Mouse (Mus musculus) ES-Bruce4 (cell line): Measurements from ENCODE around the gene Sv2a. TPM values are rescaled to one million over a fixed set of nuclear protein-coding genes. Genes with fewer than 3 reads are reported as not detected.

Source experiments
- H3K27ac ChIP-seq: 2 replicates; pipeline ENCODE4 v1.5.1; 2012; ENCODE audit warnings: low read length, inconsistent platforms; ENCODE audit not compliant: insufficient read depth
- H3K27me3 ChIP-seq: 2 replicates; pipeline ENCODE4 v1.6.1; 2012; ENCODE audit warnings: mild to moderate bottlenecking, low read length, inconsistent platforms; ENCODE audit not compliant: control insufficient read depth, poor library complexity, insufficient read depth, severe bottlenecking
- H3K36me3 ChIP-seq: 2 replicates; pipeline ENCODE4 v1.6.1; 2012; ENCODE audit warnings: inconsistent platforms, mild to moderate bottlenecking, low read length, moderate library complexity; ENCODE audit not compliant: control insufficient read depth, poor library complexity, insufficient read depth, severe bottlenecking
- H3K4me1 ChIP-seq: one replicate; pipeline ENCODE4 v1.8.1; 2011; ENCODE audit warnings: low read length; ENCODE audit not compliant: control insufficient read depth, insufficient read depth
- H3K4me3 ChIP-seq: 2 replicates; pipeline ENCODE4 v1.5.1; 2011; ENCODE audit warnings: low read depth, mild to moderate bottlenecking, low read length
- H3K9ac ChIP-seq: 2 replicates; pipeline ENCODE4 v1.6.1; 2012; ENCODE audit warnings: low read depth, mild to moderate bottlenecking, inconsistent platforms; ENCODE audit not compliant: poor library complexity, severe bottlenecking
- H3K9me3 ChIP-seq: replicated peaks from 2 replicates; pipeline ENCODE4 v1.6.1; 2012; ENCODE audit warnings: mild to moderate bottlenecking, low read length, inconsistent platforms; ENCODE audit not compliant: control insufficient read depth, poor library complexity, insufficient read depth, severe bottlenecking
- CTCF ChIP-seq: IDR thresholded peaks from one replicate; pipeline ENCODE4 v1.8.1; 2011; ENCODE audit warnings: low read depth, low read length
- EP300 ChIP-seq: IDR thresholded peaks from 2 replicates; pipeline ENCODE4 v1.6.1; 2011; ENCODE audit warnings: low read depth, low read length; ENCODE audit not compliant: insufficient read depth
- POLR2A ChIP-seq: IDR thresholded peaks from one replicate; pipeline ENCODE4 v1.8.1; 2011; ENCODE audit warnings: low read length; ENCODE audit not compliant: insufficient read depth
- polyA plus RNA-seq: library from polyadenylated mRNA; stranded (reverse); fragments of >200 nt; gene quantifications from 2 replicates; pipeline ENCODE4 v1.2.4, GENCODE M21; 2011; ENCODE audit warnings: low read depth; ENCODE audit not compliant: missing spikeins, insufficient read depth, insufficient read length

Gene Sv2a
- polyA plus RNA-seq, 1 experiment: 4.9 TPM

- H3K9ac ChIP-seq: no peak overlapping the region
- no peaks in the 10 kb centered on the region for H3K36me3 ChIP-seq
- no peaks in the 10 kb centered on the region for H3K9me3 ChIP-seq
- no peak overlapping the region for H3K27ac ChIP-seq
- no peaks in the 10 kb centered on the region for H3K4me1 ChIP-seq
- TF ChIP-seq POLR2A (no peak), EP300 (no peak), CTCF (no peak)
- H3K4me3 ChIP-seq: no peak overlapping the region
- no peaks in the 10 kb centered on the region for H3K27me3 ChIP-seq
Observed at GRCm38 (mm10) chr3:96230404-96230803, 49.5 kb downstream of the Sv2a start.

DNA sequence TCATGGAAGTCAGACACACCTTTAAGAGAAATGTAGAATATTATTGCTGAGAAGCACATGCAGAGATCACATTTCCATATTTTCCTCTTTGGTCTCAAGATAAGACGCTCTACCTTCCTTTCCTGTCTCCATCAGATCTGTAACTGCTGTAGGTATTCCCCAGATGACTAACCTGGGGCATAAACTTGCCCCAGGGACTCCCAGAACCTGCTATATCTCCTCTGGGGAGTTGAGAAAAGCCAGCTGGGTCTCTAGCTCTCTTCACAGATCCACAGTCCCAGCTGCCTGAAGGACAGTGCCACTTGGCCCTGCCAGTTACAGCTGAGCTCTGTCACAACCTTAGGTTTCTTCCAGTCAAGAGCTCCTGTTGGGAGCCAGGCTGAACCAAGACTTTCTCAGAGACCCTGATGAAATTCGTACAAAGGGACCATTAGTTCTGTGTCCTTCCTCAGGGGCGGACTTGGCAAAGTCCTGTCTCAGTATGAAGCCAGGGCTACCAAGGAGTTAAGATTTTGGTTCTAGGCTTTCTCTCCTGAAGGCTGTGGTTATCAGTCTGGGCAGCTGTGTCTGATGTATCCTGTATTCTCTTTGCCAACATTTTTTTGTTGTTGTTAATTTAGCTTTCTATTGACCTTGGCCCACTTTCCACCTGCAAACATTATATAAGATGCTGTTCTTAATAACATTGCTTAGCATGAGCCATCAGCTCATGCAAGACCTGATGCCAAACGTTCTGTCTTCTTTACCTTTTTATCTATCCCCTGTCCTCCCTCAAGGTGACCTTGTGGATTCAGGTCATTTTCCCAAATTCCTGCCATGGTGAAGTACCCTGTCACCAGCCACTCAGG is 50.2 kb downstream of the Sv2a start:
- Histone ChIP-seq H3K36me3 (no peaks in the 10 kb centered on the region), H3K4me3 (no peak overlapping the region), H3K9me3 (no peaks in the 10 kb centered on the region), H3K4me1 (no peaks in the 10 kb centered on the region), H3K27me3 (no peaks in the 10 kb centered on the region), H3K27ac (no peak overlapping the region), H3K9ac (no peak overlapping the region)
- TF ChIP-seq CTCF (no peak), POLR2A (no peak), EP300 (no peak)

- Histone ChIP-seq H3K27me3 (no peaks in the 10 kb centered on the region), H3K4me1 (no peaks in the 10 kb centered on the region), H3K36me3 (0 out of 2 replicates have a peak, but pooled peaks cover 2% of the 10 kb centered on the region), H3K9ac (no peak overlapping the region), H3K27ac (no peak overlapping the region), H3K9me3 (no peaks in the 10 kb centered on the region), H3K4me3 (no peak overlapping the region)
- TF ChIP-seq POLR2A (no peak), EP300 (no peak), CTCF (no peak)
Observed at GRCm38 (mm10) chr3:96231758-96232120, 50.8 kb downstream of the Sv2a start.

DNA sequence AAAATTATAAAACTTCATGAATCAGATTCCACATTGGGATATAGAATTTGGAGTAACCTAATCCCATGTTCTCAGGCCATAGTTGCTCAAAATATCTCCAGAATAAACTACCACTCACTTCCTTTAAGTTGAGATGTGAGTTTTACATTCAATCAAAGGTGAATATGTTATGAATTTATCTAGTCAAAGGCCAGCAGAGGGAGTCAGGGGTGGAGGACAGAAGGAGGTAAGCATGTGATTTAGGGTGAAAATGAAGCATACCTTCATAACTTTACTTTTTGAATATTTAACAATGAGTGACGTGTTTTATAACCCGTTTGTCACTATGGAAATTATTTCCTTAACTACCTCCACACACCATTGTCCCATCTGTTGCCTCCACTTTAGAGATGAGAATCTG is 54.0 kb downstream of the Sv2a start:
- Histone ChIP-seq H3K9ac (no peak overlapping the region), H3K9me3 (no peaks in the 10 kb centered on the region), H3K36me3 (peaks cover 2% of the 10 kb centered on the region; the same call in 1 of the 2 replicates), H3K27ac (no peak overlapping the region), H3K27me3 (no peaks in the 10 kb centered on the region), H3K4me1 (no peaks in the 10 kb centered on the region), H3K4me3 (no peak overlapping the region)
- TF ChIP-seq EP300 (no peak), CTCF (no peak), POLR2A (no peak)

- Histone ChIP-seq H3K9ac (no peak overlapping the region), H3K27me3 (no peaks in the 10 kb centered on the region), H3K4me3 (no peak overlapping the region), H3K36me3 (peaks cover 2% of the 10 kb centered on the region; the same call in 1 of the 2 replicates), H3K9me3 (no peaks in the 10 kb centered on the region), H3K4me1 (no peaks in the 10 kb centered on the region), H3K27ac (no peak overlapping the region)
- TF ChIP-seq POLR2A (no peak), EP300 (no peak), CTCF (no peak)
Observed at GRCm38 (mm10) chr3:96235836-96236235, 54.9 kb downstream of the Sv2a start.

DNA sequence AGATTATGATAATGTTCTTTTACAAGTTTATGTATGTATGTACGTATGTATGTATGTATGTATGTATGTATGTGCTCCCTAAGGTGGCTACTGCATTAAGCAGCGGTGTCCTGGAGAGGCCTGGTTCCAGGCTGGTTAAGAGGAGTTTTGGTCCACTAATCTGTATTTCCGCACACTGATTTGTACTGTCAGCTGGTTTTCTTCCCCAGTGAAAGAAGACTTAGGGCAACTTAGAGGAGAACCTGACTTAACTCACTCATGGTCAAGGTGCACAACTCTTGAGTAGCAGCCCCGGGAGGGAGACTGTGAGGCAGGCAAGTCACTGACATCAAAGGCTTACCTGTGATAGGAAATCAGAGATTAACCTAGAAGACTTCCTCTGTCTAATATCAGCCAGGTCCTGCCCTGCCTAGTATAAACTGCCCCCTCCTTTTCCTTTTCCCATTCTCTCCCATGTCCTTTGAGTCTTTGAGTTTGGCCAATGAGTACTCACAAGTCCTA is 55.9 kb downstream of the Sv2a start:
- Histone ChIP-seq H3K4me1 (no peaks in the 10 kb centered on the region), H3K9me3 (no peaks in the 10 kb centered on the region), H3K36me3 (peaks cover 2% of the 10 kb centered on the region; the same call in 1 of the 2 replicates), H3K4me3 (peak overlapping the region; percentile 93), H3K27me3 (no peaks in the 10 kb centered on the region), H3K9ac (peak overlapping the region; percentile 100), H3K27ac (no peak overlapping the region)
- no peak for TF ChIP-seq EP300
- no peak for TF ChIP-seq POLR2A
- TF ChIP-seq CTCF: no peak
